1 mouse cellular context compared by ENCODE assay signal in genomic region chr11:70238591-70239440, GRCm38 (mm10).
TF ChIP-seq lines count a peak whose summit lies in the region.

No protein-coding gene starts in this region.

TF ChIP-seq in CH12.LX, 34 proteins besides CTCF, POLR2A, EP300 and RAD21:
- TF ChIP-seq MXI1 (IDR thresholded peaks at IDR 0.05; ENCODE audit: low read depth, low read length), result 0 out of 2 replicates have a peak, but pooled peaks have one; percentile 17
- TF ChIP-seq POLR2AphosphoS2 (IDR thresholded peaks at IDR 0.05; ENCODE audit: low read depth, low read length), result no peak
